Mouse (Mus musculus): Measurements from ENCODE around the gene Crybb1.

DNA sequence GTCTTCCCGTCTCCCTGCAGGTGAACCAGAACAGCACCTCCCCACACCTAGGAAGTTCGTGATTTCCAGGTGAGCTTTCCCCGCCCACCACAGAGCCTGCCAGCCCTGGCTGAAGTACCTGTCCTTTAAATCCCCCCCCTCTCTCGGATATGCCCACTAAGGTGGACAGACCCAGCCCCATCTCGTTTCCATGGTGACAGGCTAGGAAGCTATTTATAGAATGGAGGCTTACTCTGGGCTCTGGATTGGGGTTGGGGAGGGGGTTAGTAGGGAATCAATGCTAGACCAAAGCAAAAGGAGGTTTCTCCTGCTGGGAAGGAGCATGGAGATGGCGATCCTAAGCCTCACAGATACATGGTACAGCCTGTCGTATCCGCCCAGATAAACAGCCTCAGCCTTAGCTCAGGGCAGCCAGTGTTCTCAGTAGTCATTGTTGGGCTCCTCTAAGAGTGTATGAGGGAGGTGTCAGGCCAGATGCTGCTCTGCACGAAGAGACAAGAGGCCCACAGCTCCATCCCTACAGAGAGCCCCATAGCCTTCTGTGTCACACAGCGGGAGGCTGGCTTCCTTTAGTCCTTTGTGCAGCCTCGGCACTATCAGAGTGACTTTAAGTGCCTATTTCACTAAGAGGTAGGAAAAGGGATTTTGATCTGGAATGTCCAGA, 57.7 kb downstream of the Crybb1 start:
- TF ChIP-seq POLR2A (IDR thresholded peaks at IDR 0.05; ENCODE audit: low read depth, low read length) (no peak), CTCF (IDR thresholded peaks at IDR 0.05; ENCODE audit: extremely low read depth, insufficient read depth, insufficient read length, insufficient replicate concordance) (no peak)
